Mouse (Mus musculus): ENCODE data around the gene 3110082I17Rik. TPM values are rescaled to one million over a fixed set of nuclear protein-coding genes. Genes with fewer than 3 reads are reported as not detected.

3110082I17Rik gene
- polyA plus RNA-seq, 1 experiment from 2014 or later, result 19.7 TPM

- no peak for ATAC-seq (ENCODE audit: low FRiP score, low TSS enrichment)
- no peak for DNase-seq (ENCODE audit: low spot score)
- H3K36me3 ChIP-seq (ENCODE audit: control insufficient read depth, insufficient read depth, low read length), result no peaks in the 10 kb centered on the region
These were observed 133.2 kb downstream of the 3110082I17Rik start for GRCm38 (mm10) chr5:139326986-139327633.

GRCm38 (mm10) chr5:139326111-139326696 is 134.1 kb downstream of the 3110082I17Rik start:
- DNase-seq (ENCODE audit: low spot score) (no peak), ATAC-seq (ENCODE audit: low FRiP score, low TSS enrichment) (no peak)
- Histone ChIP-seq H3K36me3 (ENCODE audit: control insufficient read depth, insufficient read depth, low read length) (no peaks in the 10 kb centered on the region), H3K4me1 (replicated peaks; ENCODE audit: control insufficient read depth, insufficient read depth) (0 out of 2 replicates have a peak, but pooled peaks cover 2% of the 10 kb centered on the region), H3K27me3 (ENCODE audit: control insufficient read depth, insufficient read depth, low read length) (no peaks in the 10 kb centered on the region), H3K9ac (ENCODE audit: low read length) (no peak overlapping the region), H3K4me3 (ENCODE audit: low read depth, low read length) (no peak overlapping the region), H3K27ac (replicated peaks) (no peak overlapping the region), H3K9me3 (ENCODE audit: control insufficient read depth, low read length) (no peaks in the 10 kb centered on the region), H3K4me2 (replicated peaks; ENCODE audit: low read depth) (no peak overlapping the region; the same call in 1 of the 2 replicates)
- 69% methylated on average over 13 of the region's 13 CpGs for WGBS
- TF ChIP-seq EP300 (optimal IDR thresholded peaks at IDR 0.05) (no peak), CTCF (IDR thresholded peaks at IDR 0.05; ENCODE audit: low read depth) (peak; percentile 46)

More at GRCm38 (mm10) chr5:139326986-139327633, 133.2 kb downstream of the 3110082I17Rik start:
- no peaks in the 10 kb centered on the region for H3K9me3 ChIP-seq (ENCODE audit: control insufficient read depth, low read length)
- no peaks in the 10 kb centered on the region for H3K27me3 ChIP-seq (ENCODE audit: control insufficient read depth, insufficient read depth, low read length)
- TF ChIP-seq EP300 (optimal IDR thresholded peaks at IDR 0.05), result no peak
- TF ChIP-seq CTCF (IDR thresholded peaks at IDR 0.05; ENCODE audit: low read depth), result no peak
- 75% methylated on average over 7 of the region's 7 CpGs for WGBS
- no peak overlapping the region for H3K9ac ChIP-seq (ENCODE audit: low read length)
- no peak overlapping the region for H3K4me3 ChIP-seq (ENCODE audit: low read depth, low read length)
- no peak overlapping the region for H3K4me2 ChIP-seq (replicated peaks; ENCODE audit: low read depth)
- H3K4me1 ChIP-seq (replicated peaks; ENCODE audit: control insufficient read depth, insufficient read depth), result 0 out of 2 replicates have a peak, but pooled peaks cover 2% of the 10 kb centered on the region
- no peak overlapping the region for H3K27ac ChIP-seq (replicated peaks)

- Histone ChIP-seq H3K36me3 (ENCODE audit: control insufficient read depth, insufficient read depth, low read length) (no peaks in the 10 kb centered on the region), H3K4me3 (ENCODE audit: low read depth, low read length) (peak within 1 kb of the TSS; percentile 56), H3K27ac (replicated peaks) (peak within 1 kb of the TSS; percentile 77), H3K4me2 (replicated peaks; ENCODE audit: low read depth) (peak within 1 kb of the TSS; percentile 90), H3K9me3 (ENCODE audit: control insufficient read depth, low read length) (no peaks in the 10 kb centered on the region), H3K27me3 (ENCODE audit: control insufficient read depth, insufficient read depth, low read length) (no peaks in the 10 kb centered on the region), H3K9ac (ENCODE audit: low read length) (peak within 1 kb of the TSS; percentile 87), H3K4me1 (replicated peaks; ENCODE audit: control insufficient read depth, insufficient read depth) (0 out of 2 replicates have a peak, but pooled peaks cover 2% of the 10 kb centered on the region)
- 2% methylated on average over 53 of the region's 61 CpGs for WGBS
- TF ChIP-seq CTCF (IDR thresholded peaks at IDR 0.05; ENCODE audit: low read depth) (peak; percentile 56), EP300 (optimal IDR thresholded peaks at IDR 0.05) (no peak)
- ATAC-seq (ENCODE audit: low FRiP score, low TSS enrichment), result peak; percentile 82
- peak; percentile 76 for DNase-seq (ENCODE audit: low spot score)
These were observed 134.8 kb downstream of the 3110082I17Rik start, which contains the start of gene Adap1 for GRCm38 (mm10) chr5:139325395-139325966. TSS of gene Adap1 (minus strand) at chr5:139325622.

DNA sequence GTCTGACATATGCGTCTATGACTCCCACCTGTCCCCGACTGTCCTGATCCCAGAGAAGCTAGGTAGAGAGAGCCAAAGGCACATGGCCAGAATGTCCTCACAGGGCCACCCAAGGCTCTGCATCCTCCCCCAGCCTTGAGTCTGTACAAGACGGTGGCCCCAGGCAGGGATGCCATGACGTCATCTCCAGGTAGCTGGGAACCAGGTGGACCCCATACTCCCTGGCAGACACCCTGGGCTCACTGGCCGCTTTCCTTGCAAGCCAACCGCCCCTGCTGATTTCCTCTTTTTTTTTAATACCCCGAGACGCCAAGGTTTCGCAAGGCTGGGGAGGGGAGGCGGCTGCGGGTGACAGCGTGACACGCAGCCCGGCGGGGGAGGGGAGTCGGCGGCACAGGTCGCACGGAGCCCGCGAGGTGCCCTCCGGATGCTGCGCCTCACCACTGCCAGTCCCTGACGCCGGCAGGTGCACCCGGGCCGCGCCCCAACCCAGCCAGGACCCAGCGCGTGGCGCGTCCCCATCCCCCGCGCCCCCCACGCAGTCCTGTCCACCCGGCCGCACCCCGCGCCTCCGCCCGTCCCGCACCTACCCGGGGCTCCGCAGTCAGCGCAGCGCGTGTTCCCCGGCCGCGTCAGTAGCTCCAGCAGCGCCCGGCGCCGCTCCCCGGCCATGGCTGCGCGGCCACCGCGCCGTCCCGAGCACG is 135.5 kb downstream of the 3110082I17Rik start:
- no peaks in the 10 kb centered on the region for H3K9me3 ChIP-seq (ENCODE audit: control insufficient read depth, low read length)
- H3K27me3 ChIP-seq (ENCODE audit: control insufficient read depth, insufficient read depth, low read length), result no peaks in the 10 kb centered on the region
- H3K9ac ChIP-seq (ENCODE audit: low read length), result peak overlapping the region; percentile 87
- H3K4me3 ChIP-seq (ENCODE audit: low read depth, low read length), result peak overlapping the region; percentile 56
- 2% methylated on average over 53 of the region's 62 CpGs for WGBS
- TF ChIP-seq CTCF (IDR thresholded peaks at IDR 0.05; ENCODE audit: low read depth), result no peak
- no peak for TF ChIP-seq EP300 (optimal IDR thresholded peaks at IDR 0.05)
- peak overlapping the region; percentile 90 for H3K4me2 ChIP-seq (replicated peaks; ENCODE audit: low read depth)
- H3K27ac ChIP-seq (replicated peaks), result peak overlapping the region; percentile 77
- ATAC-seq (ENCODE audit: low FRiP score, low TSS enrichment) (peak; percentile 43), DNase-seq (ENCODE audit: low spot score) (peak; percentile 62)
- H3K36me3 ChIP-seq (ENCODE audit: control insufficient read depth, insufficient read depth, low read length), result no peaks in the 10 kb centered on the region
- H3K4me1 ChIP-seq (replicated peaks; ENCODE audit: control insufficient read depth, insufficient read depth), result 0 out of 2 replicates have a peak, but pooled peaks cover 2% of the 10 kb centered on the region

GRCm38 (mm10) chr5:139324045-139324491 is 136.3 kb downstream of the 3110082I17Rik start:
- no peaks in the 10 kb centered on the region for H3K36me3 ChIP-seq (ENCODE audit: control insufficient read depth, insufficient read depth, low read length)
- 0 out of 2 replicates have a peak, but pooled peaks cover 2% of the 10 kb centered on the region for H3K4me1 ChIP-seq (replicated peaks; ENCODE audit: control insufficient read depth, insufficient read depth)
- H3K4me2 ChIP-seq (replicated peaks; ENCODE audit: low read depth), result peak overlapping the region; percentile 90
- 79% methylated on average over 3 of the region's 5 CpGs for WGBS
- DNase-seq (ENCODE audit: low spot score), result peak; percentile 67
- ATAC-seq (ENCODE audit: low FRiP score, low TSS enrichment), result peak; percentile 67
- peak overlapping the region; percentile 77 for H3K27ac ChIP-seq (replicated peaks)
- no peaks in the 10 kb centered on the region for H3K9me3 ChIP-seq (ENCODE audit: control insufficient read depth, low read length)
- H3K9ac ChIP-seq (ENCODE audit: low read length), result peak overlapping the region; percentile 87; the same call in 1 of the 2 replicates
- H3K4me3 ChIP-seq (ENCODE audit: low read depth, low read length), result peak overlapping the region; percentile 56
- no peaks in the 10 kb centered on the region for H3K27me3 ChIP-seq (ENCODE audit: control insufficient read depth, insufficient read depth, low read length)
- TF ChIP-seq CTCF (IDR thresholded peaks at IDR 0.05; ENCODE audit: low read depth), result peak; percentile 42
- TF ChIP-seq EP300 (optimal IDR thresholded peaks at IDR 0.05), result no peak

All from stomach, postnatal 0 days (tissue).